Mouse (Mus musculus) cerebellum, adult 2 months (tissue): ENCODE measurements around the gene Wnk2.
A peak's percentile ranks its signal among the peaks of the same experiment; 100 is the strongest.

Experiments
- CTCF ChIP-seq: fragments of 200-500 bp; IDR thresholded peaks from 2 replicates; pipeline ENCODE4 v1.5.1; 2011; ENCODE audit warnings: low read depth, mild to moderate bottlenecking, control low read depth, low read length, moderate library complexity, borderline replicate concordance; ENCODE audit not compliant: insufficient read depth
- POLR2A ChIP-seq: fragments of 200-500 bp; IDR thresholded peaks from 2 replicates; pipeline ENCODE4 v1.6.1; 2011; ENCODE audit warnings: low read length, control low read depth, borderline replicate concordance; ENCODE audit not compliant: insufficient read depth

- TF ChIP-seq CTCF (peak; percentile 57), POLR2A (no peak)
Measured at GRCm38 (mm10) chr13:49021693-49022092, 126.1 kb downstream of the Wnk2 start.
